Mouse (Mus musculus) cortical plate, adult 2 months (tissue): ENCODE data around the gene Alkbh6. TPM values are rescaled to one million over a fixed set of nuclear protein-coding genes. Genes with fewer than 3 reads are reported as not detected.

ENCODE experiments used
- H3K27ac ChIP-seq: fragments of 200-500 bp; 2 replicates; pipeline ENCODE4 v1.5.1; 2012; ENCODE audit warnings: low read length, control low read depth, inconsistent platforms; ENCODE audit not compliant: insufficient read depth
- H3K4me1 ChIP-seq: fragments of 200-500 bp; 2 replicates; pipeline ENCODE4 v1.6.1; 2011; ENCODE audit warnings: low read length; ENCODE audit not compliant: control insufficient read depth, insufficient read depth
- H3K4me3 ChIP-seq: fragments of 200-500 bp; 2 replicates; pipeline ENCODE4 v1.5.1; 2011; ENCODE audit warnings: mild to moderate bottlenecking, low read length, control low read depth; ENCODE audit not compliant: insufficient read depth
- CTCF ChIP-seq: fragments of 200-500 bp; IDR thresholded peaks from 2 replicates; pipeline ENCODE4 v1.5.1; 2011; ENCODE audit warnings: mild to moderate bottlenecking, control low read depth, low read length; ENCODE audit not compliant: insufficient read depth; ENCODE audit errors: extremely low read depth
- POLR2A ChIP-seq: fragments of 200-500 bp; IDR thresholded peaks from 2 replicates; pipeline ENCODE4 v1.6.1; 2011; ENCODE audit warnings: mild to moderate bottlenecking, low read length, control low read depth; ENCODE audit not compliant: insufficient read depth; ENCODE audit errors: extremely low read depth
- polyA plus RNA-seq: library from polyadenylated mRNA; depleted of rRNA; stranded (reverse); fragments of >200 nt; gene quantifications from 2 replicates; pipeline ENCODE4 v1.2.3, GENCODE M21; 2012

Alkbh6 gene
- polyA plus RNA-seq, 1 experiment: 135 TPM

DNA sequence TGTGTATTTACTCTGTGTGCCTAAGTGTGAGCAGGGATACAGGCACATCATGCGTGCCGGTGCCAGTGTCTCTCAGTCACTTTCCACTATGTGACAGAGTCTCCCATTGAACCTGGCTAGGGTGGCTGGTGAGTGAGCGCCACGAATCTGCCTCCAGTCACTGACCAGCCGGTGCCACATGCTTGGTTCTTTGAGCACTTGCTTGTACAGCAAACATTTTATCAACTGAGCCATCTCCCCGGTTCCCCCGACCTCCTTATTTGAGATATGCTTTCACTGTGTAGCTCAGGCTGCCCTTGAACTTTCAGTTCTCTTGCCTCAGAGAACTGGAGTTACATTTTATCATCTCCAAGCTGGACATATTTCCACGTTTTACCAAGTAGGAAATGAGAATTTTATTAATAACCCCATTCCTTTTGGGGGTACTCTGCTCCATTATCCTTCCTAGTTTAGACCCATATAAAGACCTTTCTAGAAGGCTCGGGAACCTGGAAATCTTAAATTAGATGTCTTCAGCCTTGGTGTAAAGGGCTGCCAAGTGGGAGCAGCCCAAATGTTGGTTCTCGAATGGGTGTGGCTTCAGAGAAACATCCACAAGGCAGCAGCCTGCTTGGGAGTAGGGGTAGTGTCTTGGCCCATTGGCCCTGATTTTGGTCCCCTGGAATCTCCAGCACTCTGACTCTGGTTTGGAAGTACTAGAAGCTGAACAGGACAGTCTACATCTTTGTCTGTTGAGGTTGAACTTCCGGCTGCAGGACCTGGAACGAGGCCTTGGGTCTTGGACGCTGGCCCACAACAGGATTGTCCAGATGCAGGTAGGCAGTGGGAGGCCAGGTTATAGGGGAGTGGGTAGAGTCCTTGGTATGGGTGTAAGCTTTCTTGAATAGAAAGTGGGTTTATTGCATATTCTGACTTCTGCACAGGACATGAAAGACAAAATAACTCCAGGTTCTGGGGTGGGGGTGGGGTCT lies 7.3 kb downstream of the Alkbh6 start:
- no peak for TF ChIP-seq POLR2A
- no peak for TF ChIP-seq CTCF
- Histone ChIP-seq H3K4me1 (no peaks in the 10 kb centered on the region), H3K4me3 (no peak overlapping the region), H3K27ac (no peak overlapping the region)

DNA sequence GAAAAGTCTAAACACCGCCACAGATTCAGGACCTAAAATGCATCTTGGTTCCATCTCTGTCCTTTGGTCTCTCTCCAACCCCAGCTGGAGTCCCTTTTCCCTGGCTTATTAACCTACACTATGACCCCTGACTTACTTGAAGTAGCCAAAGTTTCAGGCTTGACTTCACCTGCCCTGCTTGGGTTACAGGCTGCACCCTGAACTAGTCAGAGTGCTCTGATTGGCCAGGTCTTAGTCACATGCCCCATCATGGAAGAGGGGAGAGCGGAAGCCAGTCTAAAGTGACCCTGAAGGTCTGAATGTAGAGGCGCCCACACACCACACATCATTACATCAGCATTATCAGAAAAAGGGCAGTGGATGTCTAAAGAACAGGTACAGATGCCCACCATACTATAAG lies 9.6 kb downstream of the Alkbh6 start:
- Histone ChIP-seq H3K4me3 (no peak overlapping the region), H3K27ac (no peak overlapping the region), H3K4me1 (no peaks in the 10 kb centered on the region)
- TF ChIP-seq POLR2A: no peak
- no peak for TF ChIP-seq CTCF

DNA sequence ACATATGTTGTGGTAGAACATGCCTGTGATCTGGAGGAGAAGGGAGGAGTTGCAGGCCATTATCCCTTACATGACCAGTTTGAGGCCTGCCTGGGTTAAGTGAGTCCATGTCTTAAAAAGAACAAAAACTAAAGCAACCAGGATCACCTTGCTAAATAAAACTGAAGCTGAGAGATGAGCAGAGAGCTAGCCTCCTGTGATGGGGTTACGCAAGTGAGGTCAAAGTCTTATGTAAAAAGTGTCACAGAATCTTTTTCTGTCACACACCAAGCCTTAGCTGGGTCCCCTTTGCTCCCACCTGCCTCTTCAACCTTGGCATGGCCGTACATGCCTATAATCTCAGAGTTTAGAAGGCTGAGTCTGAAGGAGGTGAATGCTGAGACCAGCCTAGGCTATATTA lies 12.4 kb downstream of the Alkbh6 start:
- no peak for TF ChIP-seq POLR2A
- no peak for TF ChIP-seq CTCF
- Histone ChIP-seq H3K4me3 (no peak overlapping the region; the same call in 1 of the 2 replicates), H3K27ac (no peak overlapping the region), H3K4me1 (peaks cover 1% of the 10 kb centered on the region; the same call in 1 of the 2 replicates)

DNA sequence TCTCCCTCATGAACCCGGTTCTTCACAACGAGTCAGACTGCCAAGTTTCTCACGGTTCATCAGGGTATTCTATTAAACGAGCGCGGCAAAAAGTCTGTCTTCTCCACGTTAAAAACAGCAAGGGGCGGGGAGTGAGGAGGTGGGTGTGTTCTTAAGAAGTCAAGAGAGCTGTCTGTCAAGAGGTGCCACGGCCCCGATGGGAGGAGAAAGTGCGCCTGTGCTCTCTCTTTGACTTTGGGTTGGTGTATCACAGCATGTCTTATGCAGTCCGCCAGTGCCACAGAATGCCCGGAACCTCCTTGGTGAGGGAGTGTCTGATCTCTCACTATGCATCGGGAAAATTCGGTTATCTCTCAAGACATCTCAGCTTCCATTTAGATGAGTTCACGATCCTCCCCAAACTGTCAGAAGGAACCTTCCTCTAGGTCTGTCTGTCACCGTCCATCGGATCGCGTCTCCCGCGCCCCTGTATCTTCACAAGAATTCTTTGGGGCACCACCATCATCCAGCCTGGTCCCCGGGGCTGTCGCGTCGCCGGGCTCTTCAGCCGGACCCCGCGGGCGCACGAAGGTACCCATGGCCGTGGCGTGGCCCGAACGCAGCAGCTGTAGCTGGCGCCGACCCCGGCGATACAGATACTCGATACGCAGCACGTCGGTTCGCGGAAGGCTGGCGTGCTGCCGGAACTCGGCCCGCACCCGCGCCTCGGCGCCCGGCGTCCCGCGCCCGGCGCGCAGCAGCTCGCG lies 13.2 kb downstream of the Alkbh6 start, which contains the start of gene E130208F15Rik:
Gene E130208F15Rik, plus strand, starts transcription at position 202 of the 746 bp plus-strand sequence.
- peak within 1 kb of the TSS; percentile 48 for H3K4me3 ChIP-seq

DNA sequence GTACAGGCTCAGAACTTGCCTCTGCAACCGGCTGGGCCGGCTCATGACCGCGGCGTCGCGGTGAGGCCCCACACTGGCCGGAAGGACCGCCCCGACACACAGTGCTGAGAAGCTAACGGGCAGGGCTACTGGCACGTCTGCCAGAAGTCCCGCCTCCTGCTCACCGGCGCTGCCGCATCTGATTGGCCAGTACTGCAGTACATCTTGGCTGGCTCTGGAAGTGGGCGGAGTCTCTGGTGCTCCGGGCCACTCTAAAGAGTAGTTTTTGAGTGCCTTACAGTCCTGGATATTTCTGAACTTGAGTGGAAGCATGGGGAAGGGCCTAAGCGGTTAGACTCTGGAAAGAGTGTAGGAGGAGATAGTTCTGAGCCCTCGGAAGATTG lies 13.8 kb downstream of the Alkbh6 start:
- Histone ChIP-seq H3K4me3 (peak overlapping the region; percentile 48), H3K4me1 (peaks cover 1% of the 10 kb centered on the region), H3K27ac (peak overlapping the region; percentile 58)
- TF ChIP-seq CTCF (no peak), POLR2A (peak; percentile 85)

More for the DNA sequence above, 13.2 kb downstream of the Alkbh6 start, which contains the start of gene E130208F15Rik:
- Histone ChIP-seq H3K27ac (peak within 1 kb of the TSS; percentile 58), H3K4me1 (peaks cover 1% of the 10 kb centered on the region; the same call in 1 of the 2 replicates)
- TF ChIP-seq CTCF (no peak), POLR2A (peak; percentile 91)

DNA sequence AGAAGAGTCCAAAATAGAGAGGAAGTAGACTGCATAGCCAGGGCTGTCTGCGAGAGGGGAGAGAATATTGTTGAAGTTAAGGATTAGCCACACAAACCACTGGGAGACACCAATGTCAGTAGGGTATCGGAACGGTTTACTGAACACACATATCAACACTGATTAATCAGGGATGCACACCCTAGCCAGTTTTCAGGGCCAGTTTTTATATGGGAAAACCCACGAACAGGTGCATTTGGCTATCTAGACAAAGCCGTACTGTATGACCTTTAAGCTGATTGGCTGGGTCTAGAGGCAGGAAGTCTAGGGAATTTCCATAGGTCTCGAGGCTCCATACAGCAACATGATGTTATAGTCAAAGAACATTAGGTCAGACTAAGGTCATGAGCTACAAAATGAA lies 14.3 kb downstream of the Alkbh6 start:
- no peak overlapping the region for H3K27ac ChIP-seq
- TF ChIP-seq POLR2A: no peak
- TF ChIP-seq CTCF: no peak
- H3K4me3 ChIP-seq: peak overlapping the region; percentile 48; the same call in 1 of the 2 replicates
- H3K4me1 ChIP-seq: peaks cover 1% of the 10 kb centered on the region

DNA sequence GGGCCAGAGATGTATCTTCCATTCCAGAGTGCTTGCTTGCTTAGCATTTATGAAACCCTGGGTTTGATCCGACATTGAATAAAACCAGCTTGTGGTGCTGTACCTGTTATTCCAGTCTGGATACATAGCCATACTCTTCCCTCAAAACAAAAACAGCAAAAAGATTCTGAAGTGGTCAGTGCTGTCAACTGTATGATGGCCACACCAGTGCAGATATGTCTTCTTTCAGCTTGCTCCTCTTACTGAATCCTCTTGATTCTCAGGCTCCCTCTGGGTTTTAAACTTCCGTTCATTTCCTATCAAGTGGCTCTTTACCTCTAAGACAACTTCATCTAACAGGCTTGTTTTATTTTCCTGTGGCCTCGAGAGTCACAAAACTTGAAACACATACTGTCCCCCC lies 15.3 kb downstream of the Alkbh6 start, which contains the start of gene Sdhaf1:
Gene Sdhaf1, minus strand, starts transcription at position 101 of the 400 bp plus-strand sequence.
- Histone ChIP-seq H3K4me1 (peaks cover 1% of the 10 kb centered on the region), H3K4me3 (peak within 1 kb of the TSS; percentile 48; the same call in 1 of the 2 replicates), H3K27ac (peak within 1 kb of the TSS; percentile 18; the same call in 1 of the 2 replicates)
- no peak for TF ChIP-seq CTCF
- no peak for TF ChIP-seq POLR2A

DNA sequence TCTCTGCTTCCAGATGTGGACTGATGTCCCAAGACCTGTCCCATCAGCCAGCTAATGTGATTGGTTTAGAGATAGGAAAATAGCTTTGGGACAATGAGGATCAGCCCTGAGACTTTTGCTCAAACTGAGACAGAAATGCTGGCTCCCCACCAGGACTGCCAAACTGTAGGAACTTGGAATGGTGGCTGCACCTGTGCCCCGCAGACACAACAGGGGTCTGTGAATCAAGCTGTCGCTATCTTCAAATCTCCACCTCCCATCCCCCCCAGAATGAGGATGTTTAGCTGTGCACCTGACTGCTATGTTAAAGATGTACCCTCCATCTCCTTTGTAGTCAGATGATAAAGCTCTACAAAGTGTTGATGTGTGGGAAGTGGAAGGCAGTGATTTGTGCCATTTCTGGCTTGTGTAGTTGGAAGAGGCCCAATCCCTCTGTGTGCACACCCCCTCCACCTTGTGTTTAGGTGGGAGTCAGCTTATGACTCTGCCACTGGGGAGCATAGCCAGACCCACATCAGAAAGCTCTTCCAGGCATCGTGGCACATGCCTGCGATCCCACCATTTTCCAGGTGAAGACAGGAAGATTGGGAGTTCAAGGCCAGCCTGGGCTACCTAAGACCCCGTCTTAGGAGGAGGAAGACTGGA lies 15.9 kb downstream of the Alkbh6 start:
- H3K4me1 ChIP-seq: peaks cover 1% of the 10 kb centered on the region
- H3K27ac ChIP-seq: peak overlapping the region; percentile 18; the same call in 1 of the 2 replicates
- TF ChIP-seq CTCF (no peak), POLR2A (no peak)
- no peak overlapping the region for H3K4me3 ChIP-seq

DNA sequence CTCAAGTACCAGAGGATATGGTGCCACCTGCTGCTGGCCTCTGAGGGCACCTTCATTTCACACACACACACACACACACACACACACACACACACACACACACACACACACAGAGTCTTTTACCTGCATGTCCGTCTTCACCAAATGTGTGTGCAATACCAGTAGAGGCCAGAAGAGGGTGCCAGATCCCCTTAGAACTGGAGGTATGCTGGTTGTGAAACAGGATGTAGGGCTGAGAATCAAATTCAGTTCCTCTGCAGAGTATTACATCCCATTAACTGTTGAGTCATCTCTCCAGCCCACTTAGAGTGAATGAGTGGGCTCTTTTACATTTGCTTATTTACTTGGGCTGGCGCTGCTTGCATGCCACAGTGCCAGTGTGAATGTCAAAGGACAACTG lies 16.8 kb downstream of the Alkbh6 start:
- H3K4me3 ChIP-seq: no peak overlapping the region
- peaks cover 1% of the 10 kb centered on the region for H3K4me1 ChIP-seq
- no peak for TF ChIP-seq POLR2A
- peak; percentile 48; the same call in 1 of the 2 replicates for TF ChIP-seq CTCF
- no peak overlapping the region for H3K27ac ChIP-seq
